Mouse (Mus musculus) ES-Bruce4 (cell line): ENCODE results near the gene Rps9. TPM values are rescaled to one million over a fixed set of nuclear protein-coding genes. Genes with fewer than 3 reads are reported as not detected.

ENCODE experiments used
- H3K27ac ChIP-seq: 2 replicates; pipeline ENCODE4 v1.5.1; 2012; ENCODE audit warnings: low read length, inconsistent platforms; ENCODE audit not compliant: insufficient read depth
- H3K27me3 ChIP-seq: 2 replicates; pipeline ENCODE4 v1.6.1; 2012; ENCODE audit warnings: mild to moderate bottlenecking, low read length, inconsistent platforms; ENCODE audit not compliant: control insufficient read depth, poor library complexity, insufficient read depth, severe bottlenecking
- H3K36me3 ChIP-seq: 2 replicates; pipeline ENCODE4 v1.6.1; 2012; ENCODE audit warnings: inconsistent platforms, mild to moderate bottlenecking, low read length, moderate library complexity; ENCODE audit not compliant: control insufficient read depth, poor library complexity, insufficient read depth, severe bottlenecking
- H3K4me1 ChIP-seq: one replicate; pipeline ENCODE4 v1.8.1; 2011; ENCODE audit warnings: low read length; ENCODE audit not compliant: control insufficient read depth, insufficient read depth
- H3K4me3 ChIP-seq: 2 replicates; pipeline ENCODE4 v1.5.1; 2011; ENCODE audit warnings: low read depth, mild to moderate bottlenecking, low read length
- H3K9ac ChIP-seq: 2 replicates; pipeline ENCODE4 v1.6.1; 2012; ENCODE audit warnings: low read depth, mild to moderate bottlenecking, inconsistent platforms; ENCODE audit not compliant: poor library complexity, severe bottlenecking
- H3K9me3 ChIP-seq: replicated peaks from 2 replicates; pipeline ENCODE4 v1.6.1; 2012; ENCODE audit warnings: mild to moderate bottlenecking, low read length, inconsistent platforms; ENCODE audit not compliant: control insufficient read depth, poor library complexity, insufficient read depth, severe bottlenecking
- CTCF ChIP-seq: IDR thresholded peaks from one replicate; pipeline ENCODE4 v1.8.1; 2011; ENCODE audit warnings: low read depth, low read length
- EP300 ChIP-seq: IDR thresholded peaks from 2 replicates; pipeline ENCODE4 v1.6.1; 2011; ENCODE audit warnings: low read depth, low read length; ENCODE audit not compliant: insufficient read depth
- POLR2A ChIP-seq: IDR thresholded peaks from one replicate; pipeline ENCODE4 v1.8.1; 2011; ENCODE audit warnings: low read length; ENCODE audit not compliant: insufficient read depth
- polyA plus RNA-seq: library from polyadenylated mRNA; stranded (reverse); fragments of >200 nt; gene quantifications from 2 replicates; pipeline ENCODE4 v1.2.4, GENCODE M21; 2011; ENCODE audit warnings: low read depth; ENCODE audit not compliant: missing spikeins, insufficient read depth, insufficient read length

Gene Rps9
- polyA plus RNA-seq, 1 experiment, result 1,660 TPM

DNA sequence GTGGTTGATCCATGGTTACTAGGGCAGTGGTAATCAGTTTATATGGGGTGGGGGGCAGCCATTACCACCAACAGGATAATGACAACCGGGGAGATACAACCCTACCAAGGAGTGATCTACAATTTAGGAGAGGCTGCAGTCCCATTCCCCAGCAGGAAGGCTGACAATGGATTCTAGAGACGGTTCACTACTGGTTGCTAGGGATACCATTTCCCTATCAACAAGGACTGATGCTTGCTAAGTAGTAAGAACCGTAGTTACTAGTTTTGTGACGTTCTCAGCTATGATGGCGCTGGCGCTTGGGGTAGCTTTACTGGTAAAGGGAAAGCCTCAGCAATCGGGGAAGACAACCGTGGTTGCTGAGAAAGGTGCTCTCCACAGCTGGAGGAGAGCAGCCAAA, 19.1 kb upstream of the Rps9 start:
- peaks cover 2% of the 10 kb centered on the region for H3K4me1 ChIP-seq
- no peak for TF ChIP-seq POLR2A
- TF ChIP-seq EP300, result no peak
- TF ChIP-seq CTCF, result no peak
- H3K9me3 ChIP-seq, result no peaks in the 10 kb centered on the region
- no peak overlapping the region for H3K9ac ChIP-seq
- no peak overlapping the region for H3K27ac ChIP-seq
- no peak overlapping the region for H3K4me3 ChIP-seq
- no peaks in the 10 kb centered on the region for H3K27me3 ChIP-seq
- H3K36me3 ChIP-seq, result peaks cover 2% of the 10 kb centered on the region; the same call in 1 of the 2 replicates

DNA sequence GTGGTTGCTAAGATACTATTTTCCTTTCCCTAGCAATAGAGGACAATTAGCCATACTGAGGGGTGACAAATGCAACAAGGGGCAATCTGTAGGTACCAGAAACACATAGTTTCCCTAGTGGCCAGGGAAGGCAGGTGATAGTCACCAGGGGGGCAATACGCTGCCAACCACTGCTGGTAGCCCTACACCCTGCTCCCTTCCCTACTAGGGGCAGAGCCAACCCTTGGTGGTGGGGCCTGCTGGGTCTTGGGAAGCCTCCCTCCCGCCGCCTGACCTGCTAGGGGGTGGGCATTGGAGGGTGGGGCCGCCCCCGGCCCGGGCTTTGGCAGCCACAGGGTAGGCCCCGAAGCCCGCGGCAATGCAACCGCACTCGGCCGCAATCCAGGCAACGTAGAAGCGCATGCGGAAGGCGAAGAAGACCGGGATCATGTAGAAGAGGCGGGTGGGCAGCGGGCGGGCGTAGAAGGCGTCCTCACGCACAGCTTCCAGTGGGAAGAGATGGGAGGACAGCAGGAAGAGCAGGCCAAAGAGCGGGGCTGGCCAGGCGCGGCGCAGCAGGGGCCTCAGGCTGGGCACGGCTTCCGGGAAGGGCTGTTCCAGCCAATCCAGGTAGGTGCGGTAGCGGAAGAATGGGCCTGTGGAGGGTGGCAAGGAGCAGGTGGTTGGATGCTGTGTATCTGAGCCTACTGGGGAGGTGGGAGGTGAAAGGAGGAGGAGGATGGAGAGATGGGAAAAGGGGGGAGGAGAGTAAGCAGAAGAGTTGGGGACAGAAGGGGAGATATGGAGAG, 18.2 kb upstream of the Rps9 start:
- TF ChIP-seq CTCF (no peak), EP300 (no peak), POLR2A (no peak)
- H3K9ac ChIP-seq, result peak overlapping the region; percentile 70
- peaks cover 2% of the 10 kb centered on the region for H3K4me1 ChIP-seq
- H3K27me3 ChIP-seq, result no peaks in the 10 kb centered on the region
- no peaks in the 10 kb centered on the region for H3K9me3 ChIP-seq
- H3K27ac ChIP-seq, result no peak overlapping the region
- peak overlapping the region; percentile 74 for H3K4me3 ChIP-seq
- H3K36me3 ChIP-seq, result peaks cover 2% of the 10 kb centered on the region; the same call in 1 of the 2 replicates

DNA sequence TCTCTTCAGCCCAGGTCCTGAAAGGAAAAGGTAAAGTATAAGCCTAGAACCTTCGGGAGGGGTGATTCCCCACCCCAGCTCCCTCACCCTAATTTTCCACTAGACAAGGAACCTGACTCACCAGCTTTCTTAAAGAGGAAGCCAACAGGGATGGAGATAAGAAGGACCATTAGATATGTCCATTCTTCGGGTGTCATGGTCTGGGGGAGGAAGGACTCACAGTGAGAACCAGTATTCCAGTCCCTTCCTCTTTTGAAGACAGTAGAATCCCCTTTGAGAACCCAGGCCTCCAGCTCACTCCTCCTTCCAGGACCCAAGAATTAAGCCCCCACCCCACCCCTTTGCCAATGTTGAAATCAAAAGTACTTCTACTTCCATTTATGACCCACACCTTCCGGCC, 11.9 kb upstream of the Rps9 start:
- TF ChIP-seq POLR2A (no peak), EP300 (no peak), CTCF (no peak)
- Histone ChIP-seq H3K4me1 (no peaks in the 10 kb centered on the region), H3K27me3 (no peaks in the 10 kb centered on the region), H3K9ac (peak overlapping the region; percentile 55), H3K9me3 (no peaks in the 10 kb centered on the region), H3K4me3 (peak overlapping the region; percentile 76), H3K27ac (no peak overlapping the region), H3K36me3 (peaks cover 4% of the 10 kb centered on the region)

DNA sequence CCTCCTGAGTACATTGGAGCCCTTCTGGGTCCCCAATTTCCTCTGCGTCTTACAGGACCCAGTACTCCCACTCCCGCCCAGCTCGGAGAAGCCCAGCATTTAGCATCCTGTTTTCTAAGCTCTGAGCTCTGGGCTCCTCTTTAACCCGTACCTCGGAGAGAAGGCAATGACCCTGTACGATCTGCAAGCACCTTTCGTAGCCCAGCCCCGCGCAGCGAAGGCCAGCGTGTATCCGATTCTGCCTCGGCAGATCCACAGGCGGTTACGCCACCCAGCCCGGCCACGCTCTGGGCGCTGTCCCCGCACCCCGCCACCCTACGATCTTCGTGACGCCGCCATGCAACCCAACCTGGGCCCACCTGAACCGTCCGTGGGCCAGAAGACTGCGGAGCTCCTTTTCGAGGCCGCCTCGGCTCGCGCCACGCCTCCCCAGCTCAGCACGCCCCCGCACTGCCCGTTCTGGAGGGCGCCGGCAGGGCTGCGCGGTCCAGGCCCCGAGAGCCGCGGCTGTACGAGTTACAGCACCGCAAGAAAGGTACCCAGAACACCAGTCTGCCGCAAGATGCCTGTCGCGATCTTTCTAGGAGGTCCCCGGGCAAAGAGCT, 11.3 kb upstream of the Rps9 start, which contains the start of gene Tsen34:
Tsen34 (plus strand) TSS at position 482 of the 605 bp plus-strand sequence.
- H3K27ac ChIP-seq, result peak within 1 kb of the TSS; percentile 82
- no peaks in the 10 kb centered on the region for H3K4me1 ChIP-seq
- no peaks in the 10 kb centered on the region for H3K9me3 ChIP-seq
- H3K9ac ChIP-seq, result peak within 1 kb of the TSS; percentile 55
- no peaks in the 10 kb centered on the region for H3K27me3 ChIP-seq
- peaks cover 6% of the 10 kb centered on the region for H3K36me3 ChIP-seq
- peak within 1 kb of the TSS; percentile 76 for H3K4me3 ChIP-seq
- TF ChIP-seq CTCF, result no peak
- TF ChIP-seq POLR2A, result no peak
- TF ChIP-seq EP300, result no peak

DNA sequence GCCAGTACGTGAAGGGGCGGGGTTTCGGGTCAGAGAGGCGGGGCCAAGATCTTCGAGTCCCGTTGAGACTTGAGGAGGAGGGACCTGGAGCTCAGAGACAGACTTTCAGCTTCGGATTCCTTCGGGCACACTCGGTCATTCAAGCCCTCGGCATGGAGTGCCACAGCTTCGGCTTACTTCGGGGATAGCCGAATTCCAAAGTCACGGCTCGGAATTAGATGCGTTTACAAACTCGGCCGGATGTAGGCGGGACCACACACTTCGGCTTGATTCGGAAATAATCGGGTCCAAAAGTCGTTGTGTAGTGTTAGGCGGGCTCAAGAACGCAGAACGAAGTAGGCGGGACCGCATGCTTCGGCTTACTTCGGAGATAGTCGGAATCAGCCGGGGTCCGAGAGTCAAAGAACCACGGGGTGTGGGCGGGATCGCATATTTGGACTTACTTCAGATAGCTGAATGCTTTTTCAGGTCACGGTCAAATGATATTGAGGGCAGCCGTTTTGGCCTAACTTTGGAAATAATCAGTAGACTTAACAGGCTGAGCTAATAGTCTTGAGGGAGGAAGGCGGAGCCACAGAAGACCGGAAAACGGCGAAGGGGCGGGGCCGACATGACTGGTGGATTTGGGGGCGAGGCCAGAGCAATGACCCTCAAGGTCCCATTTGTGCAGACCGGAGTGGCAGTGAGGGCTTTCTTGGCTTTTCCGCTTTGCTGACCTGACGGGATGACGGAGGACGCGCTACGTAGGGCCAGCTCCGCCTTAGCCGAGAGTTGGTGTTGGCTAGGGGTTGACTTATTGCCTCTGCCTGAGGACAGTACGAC, 10.6 kb upstream of the Rps9 start, which contains the start of gene Mboat7:
Mboat7 (minus strand) TSS at position 537 of the 822 bp plus-strand sequence.
- Histone ChIP-seq H3K9ac (peak within 1 kb of the TSS; percentile 55), H3K36me3 (peaks cover 12% of the 10 kb centered on the region), H3K9me3 (no peaks in the 10 kb centered on the region), H3K4me3 (peak within 1 kb of the TSS; percentile 76), H3K27ac (peak within 1 kb of the TSS; percentile 82), H3K27me3 (no peaks in the 10 kb centered on the region), H3K4me1 (no peaks in the 10 kb centered on the region)
- TF ChIP-seq CTCF (no peak), EP300 (no peak), POLR2A (peak; percentile 95)
